Mouse (Mus musculus) lung, postnatal 4 days (tissue): ENCODE results near the gene Gramd1b.

Experiments used
- DNase-seq, 2 experiments: peaks; one replicate each; pipeline ENCODE4 v3.0.0; 2021

Gene Gramd1b

GRCm38 (mm10) chr9:40391852-40392695 is 139.1 kb downstream of the Gramd1b start:
- peak in 1 of 2 experiments; percentile 42 for DNase-seq

DNA sequence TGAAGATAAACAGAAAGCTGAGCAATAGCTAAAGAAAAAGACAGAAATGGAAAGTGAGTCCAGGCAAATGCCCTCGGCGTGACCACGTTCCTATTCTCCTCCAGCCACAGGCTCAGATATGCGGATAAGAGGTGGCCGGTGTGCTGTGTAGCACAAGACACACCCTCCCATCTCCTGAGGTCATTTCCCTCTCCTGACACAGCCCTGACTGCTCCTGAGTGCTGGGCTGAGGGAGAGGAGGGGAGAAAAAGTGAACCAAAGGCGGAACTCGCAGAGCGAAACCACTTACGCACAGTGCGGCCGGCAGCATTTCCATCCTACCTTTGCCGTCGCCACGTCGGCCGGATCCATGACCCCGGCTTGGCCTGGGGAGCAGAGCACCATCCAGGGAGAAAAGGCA is 139.8 kb downstream of the Gramd1b start:
- DNase-seq, result peak in 1 of 2 experiments; percentile 20

DNA sequence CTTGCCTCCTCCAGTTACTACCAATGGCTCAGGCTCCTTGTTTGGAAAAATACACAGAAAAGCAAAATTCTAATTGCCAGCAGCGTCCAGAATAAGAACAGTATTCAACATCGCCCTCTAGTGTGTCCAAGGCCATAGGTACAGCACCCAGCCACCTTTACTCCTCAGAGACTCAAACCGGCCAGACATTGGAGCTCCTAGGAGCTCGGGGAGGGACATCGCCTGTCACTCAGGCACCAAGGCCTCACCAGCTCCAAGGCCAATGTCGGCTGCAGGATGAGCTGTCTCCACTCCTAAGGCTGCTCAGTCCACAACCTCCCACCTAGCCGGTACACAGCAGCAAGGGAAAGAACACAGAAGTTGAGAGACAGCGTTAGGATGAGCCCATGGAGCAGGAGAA is 140.3 kb downstream of the Gramd1b start:
- peak in 1 of 2 experiments; percentile 25 for DNase-seq

GRCm38 (mm10) chr9:40390396-40390760 is 140.8 kb downstream of the Gramd1b start:
- no peak for DNase-seq

- DNase-seq, result no peak
These were observed 141.4 kb downstream of the Gramd1b start for GRCm38 (mm10) chr9:40389669-40390395.

- DNase-seq, result no peak
These were observed 142.0 kb downstream of the Gramd1b start for GRCm38 (mm10) chr9:40389175-40389574.

DNA sequence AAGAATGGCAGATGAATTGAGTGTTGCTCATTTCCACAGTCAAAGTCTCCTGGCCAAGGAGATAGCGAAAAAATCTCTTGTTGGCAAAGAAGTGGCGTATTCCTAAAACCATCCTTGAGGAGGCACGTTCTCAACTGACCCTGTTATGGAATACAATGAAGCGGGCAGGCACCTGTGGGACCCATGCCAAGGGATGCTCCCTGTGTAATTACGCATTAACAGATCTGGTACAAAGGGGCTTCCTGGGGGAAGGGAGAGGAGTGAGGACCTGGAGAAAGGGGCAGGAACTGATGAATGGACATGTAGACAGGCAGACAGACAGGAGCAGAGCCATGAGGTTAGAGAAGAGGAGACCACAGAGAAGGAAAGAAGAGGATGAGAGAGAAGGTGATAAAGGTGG is 146.4 kb downstream of the Gramd1b start:
- DNase-seq, result no peak

GRCm38 (mm10) chr9:40382508-40382907 is 148.7 kb downstream of the Gramd1b start:
- no peak for DNase-seq

DNA sequence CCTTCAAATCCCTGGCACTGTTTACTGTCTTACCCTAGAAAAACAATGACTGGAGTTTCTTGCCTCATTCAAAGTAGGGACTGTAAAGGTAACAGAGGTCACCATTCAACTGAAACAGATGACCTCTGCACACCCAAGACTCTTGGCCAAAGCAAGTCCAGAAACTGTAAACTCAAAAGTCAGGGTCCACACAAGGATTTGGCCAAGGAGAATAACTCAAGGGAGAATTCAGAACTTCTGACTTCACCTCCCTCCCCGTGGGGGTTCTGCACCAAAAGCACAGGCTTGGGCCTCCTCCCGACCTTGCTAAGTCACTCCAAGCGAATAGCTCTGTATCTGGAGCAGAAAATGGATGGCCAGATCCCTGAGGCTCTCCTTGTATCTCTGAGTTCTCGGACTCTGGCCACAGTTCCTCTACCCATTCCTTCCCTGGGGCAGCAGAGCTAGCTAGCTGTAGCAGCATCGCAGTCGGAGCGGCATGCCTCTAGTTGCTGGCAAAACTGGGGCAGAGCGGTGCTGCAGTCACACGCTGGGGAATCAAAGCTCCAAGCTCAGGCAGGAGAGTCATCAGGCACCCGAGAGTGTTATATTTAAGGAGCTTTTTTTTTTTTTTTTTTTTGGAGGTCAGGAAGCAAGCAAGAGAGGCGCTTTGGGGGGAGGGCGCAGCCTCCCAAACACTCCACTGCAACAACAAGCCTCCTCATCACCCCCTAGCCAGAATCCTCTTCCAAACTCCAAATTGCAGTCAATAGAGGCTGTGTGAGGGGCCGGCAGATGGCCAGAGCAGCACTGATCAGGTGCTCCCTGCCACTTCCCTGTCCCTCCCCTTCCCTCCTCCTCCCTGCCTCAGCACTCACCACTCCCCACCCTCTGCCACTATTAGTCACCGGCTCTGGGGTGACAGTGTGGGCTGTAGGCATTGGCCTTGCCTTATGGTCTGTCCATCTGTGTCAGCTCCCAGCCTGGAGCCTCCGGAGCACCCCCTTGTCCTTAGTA is 149.5 kb downstream of the Gramd1b start:
- DNase-seq, result peak in 1 of 2 experiments; percentile 27

- no peak for DNase-seq
These were observed 154.3 kb downstream of the Gramd1b start for GRCm38 (mm10) chr9:40376711-40377410.

DNA sequence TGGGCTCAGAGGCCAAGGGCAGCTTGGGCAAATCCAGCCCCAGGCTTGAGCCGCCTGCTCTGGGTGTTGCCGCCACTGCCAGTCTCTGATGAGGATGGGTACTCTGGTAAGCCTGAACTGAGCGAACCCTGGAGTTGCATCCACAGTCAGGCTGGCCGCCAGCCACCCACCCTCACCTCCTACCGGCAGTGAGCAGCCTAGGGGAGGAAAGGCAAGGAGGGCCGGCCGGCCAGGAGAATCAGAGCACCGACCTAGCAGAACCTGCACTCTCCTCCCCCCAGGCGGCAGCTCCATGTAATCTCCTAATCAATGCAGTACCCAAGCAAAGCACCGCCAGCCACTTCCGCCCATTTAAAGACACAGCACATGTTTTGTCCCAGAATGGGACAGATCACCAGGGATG is 155.0 kb downstream of the Gramd1b start:
- DNase-seq, result peak in 1 of 2 experiments; percentile 9

GRCm38 (mm10) chr9:40375518-40375917 is 155.7 kb downstream of the Gramd1b start:
- no peak for DNase-seq

DNA sequence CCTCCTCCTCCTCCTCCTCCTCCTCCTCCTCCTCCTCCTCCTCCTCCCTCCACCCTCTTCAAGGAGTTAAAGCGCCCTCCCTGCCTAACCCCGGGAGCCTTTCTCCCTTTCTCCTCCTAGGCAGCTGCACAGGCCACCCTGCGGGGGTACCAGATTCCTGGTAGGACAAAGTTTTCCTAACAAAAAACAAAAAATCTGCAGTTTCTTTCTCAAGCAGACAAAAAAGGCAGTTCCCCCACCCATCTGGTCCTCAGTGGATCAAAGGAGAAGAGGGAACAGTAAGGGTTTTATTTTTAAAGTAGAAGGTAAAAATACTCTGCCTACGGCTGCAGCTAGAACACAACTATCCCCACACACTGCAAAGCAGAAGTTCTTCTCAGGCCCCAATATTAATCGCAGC is 156.2 kb downstream of the Gramd1b start:
- no peak for DNase-seq

DNA sequence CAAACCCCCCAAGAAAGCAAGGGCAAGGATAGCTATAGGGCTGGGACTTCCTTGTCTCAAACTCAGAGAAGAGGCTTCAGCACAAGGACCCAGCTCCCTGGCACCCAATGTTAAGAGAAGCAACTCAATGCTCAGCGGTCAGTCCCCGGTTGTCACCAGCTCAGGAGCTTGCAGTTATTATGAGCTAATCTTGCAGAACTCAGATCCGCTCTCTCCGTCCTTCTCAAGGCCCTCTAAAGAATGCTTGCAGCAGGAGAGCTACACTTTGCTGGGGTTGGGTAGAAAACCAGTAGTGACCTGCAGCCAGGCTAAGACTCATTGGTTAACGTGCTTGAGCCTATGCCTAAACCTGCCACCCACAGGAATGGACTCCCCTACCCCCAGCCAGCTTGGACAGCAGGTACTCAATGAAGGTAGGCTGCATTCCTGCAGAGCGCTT is 156.6 kb downstream of the Gramd1b start:
- no peak for DNase-seq

GRCm38 (mm10) chr9:40374052-40374451 is 157.1 kb downstream of the Gramd1b start:
- no peak for DNase-seq

DNA sequence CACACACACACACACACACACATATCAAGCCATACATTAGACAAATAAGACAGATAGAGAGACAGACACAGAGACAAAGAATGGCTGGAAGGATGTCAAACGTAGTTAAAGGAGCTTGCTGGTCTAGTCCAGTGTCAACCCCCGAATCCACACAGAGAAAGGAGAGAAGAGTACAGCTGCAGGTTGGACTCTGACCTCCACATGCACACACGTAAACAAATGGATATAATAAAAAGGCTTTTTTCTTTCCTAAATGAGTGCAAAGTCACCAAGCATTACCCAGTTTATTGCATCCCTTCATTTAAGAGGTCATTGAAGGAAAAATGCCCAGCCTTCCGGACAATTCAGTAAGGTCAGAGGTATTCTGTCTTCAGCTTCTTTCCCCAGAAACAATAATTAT is 161.0 kb downstream of the Gramd1b start:
- DNase-seq, result no peak

DNA sequence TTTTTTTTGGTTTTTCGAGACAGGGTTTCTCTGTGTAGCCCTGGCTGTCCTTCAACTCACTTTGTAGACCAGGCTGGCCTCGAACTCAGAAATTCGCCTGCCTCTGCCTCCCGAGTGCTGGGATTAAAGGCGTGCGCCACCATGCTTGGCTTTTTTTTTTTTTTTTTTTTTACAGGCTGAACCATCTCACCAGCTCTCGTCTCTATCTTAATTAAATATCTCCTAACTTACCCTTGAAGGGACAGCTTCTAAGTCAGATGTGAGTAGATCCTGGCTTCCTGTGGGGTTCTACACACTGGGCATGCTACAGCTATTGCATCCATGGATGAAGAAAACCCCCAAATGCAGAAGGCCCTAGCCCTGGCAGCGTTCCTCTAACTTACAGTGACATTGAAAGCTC is 164.4 kb downstream of the Gramd1b start:
- no peak for DNase-seq

GRCm38 (mm10) chr9:40364312-40364711 is 166.9 kb downstream of the Gramd1b start:
- no peak for DNase-seq

DNA sequence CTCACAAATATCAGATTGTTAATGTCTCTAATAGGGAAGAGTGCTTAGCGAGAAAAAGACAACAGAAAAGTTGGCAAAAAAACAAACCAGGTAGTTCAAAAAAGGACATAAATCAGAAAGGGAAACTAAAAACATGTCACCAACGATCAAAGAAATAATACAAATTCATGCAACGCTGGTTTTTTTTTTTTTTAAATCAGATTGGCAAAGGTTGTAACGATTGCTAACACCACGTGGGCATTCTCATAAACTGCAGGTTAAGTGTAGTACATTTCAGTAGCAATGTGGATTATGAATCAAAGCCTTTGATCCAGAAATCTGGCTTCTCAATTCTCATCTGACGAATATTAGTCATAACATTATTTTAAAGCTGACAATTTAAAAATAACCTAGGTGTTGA is 169.2 kb downstream of the Gramd1b start:
- no peak for DNase-seq

DNA sequence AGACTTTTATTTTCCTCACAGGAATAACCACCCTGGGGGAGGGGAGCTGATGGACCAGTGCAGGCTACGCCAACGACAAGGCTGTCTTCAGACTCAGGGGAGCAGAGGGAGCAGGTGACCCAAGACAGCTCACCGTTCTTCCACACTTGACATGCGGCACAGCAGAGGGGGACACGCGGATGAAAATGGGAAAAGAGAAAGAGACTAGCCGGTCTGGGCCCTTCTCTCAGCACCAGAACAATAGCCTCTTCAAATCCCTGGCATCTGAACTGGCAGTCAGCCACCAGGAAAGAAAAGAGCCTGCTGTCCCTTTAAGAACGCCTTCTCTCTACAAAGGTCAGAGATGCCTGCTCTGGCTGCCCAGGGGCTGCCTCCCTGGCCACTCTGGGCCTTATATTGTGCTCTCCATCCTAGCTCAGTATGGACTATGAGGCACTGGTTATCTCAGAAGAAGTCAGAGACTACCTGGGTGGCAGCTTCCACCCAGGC is 172.7 kb downstream of the Gramd1b start:
- DNase-seq, result no peak

DNA sequence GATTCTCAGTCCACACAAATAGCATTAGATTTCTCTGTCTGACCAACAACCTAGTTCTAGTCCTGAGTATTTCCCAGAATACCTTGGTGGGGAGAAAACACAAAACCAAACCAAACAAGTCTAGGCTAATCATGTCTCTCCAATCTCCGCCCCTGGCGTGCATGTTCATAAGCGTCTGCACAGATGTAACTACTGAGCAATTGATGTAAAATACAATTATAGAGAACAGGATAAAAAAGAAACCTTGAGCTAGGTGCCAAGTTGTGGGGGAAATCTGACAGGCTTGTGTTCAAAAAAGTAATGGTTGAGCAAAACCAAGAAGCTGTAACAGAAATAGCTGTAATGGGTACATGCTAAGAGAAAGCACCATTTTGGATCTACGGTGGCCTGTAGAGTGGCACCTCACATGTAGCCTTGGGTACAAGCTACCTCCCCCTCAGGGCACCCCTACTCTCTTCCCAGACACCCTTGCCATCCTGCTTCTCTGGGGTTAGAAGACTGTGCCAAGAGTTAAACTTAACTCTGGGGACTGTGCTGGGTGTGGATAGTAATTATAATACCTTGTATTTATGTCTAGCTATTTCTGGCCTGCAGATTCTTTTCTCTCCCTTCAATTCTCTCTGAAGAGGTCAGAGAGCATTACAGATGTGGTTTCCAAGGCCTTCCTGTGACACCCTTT is 174.3 kb downstream of the Gramd1b start:
- no peak for DNase-seq
